Mouse (Mus musculus) heart, postnatal 14 days (tissue): ENCODE results near the gene Themis. TPM values are rescaled to one million over a fixed set of nuclear protein-coding genes. Genes with fewer than 3 reads are reported as not detected.

ENCODE experiments used
- DNase-seq, 2 experiments: peaks; one replicate each; pipeline ENCODE4 v3.0.0; 2021 to 2022
- intact Hi-C: fragments of 180-260 bp; cut with DNase I; formaldehyde crosslinking; loops from one replicate; pipeline ENCODE4 v1.15.1; 2025
- total RNA-seq, 2 experiments: library from RNA; stranded (reverse); gene quantifications; 2 replicates each; pipeline ENCODE4 v1.2.3; 2021

Gene Themis
- total RNA-seq, 2 experiments from 2014 or later, result 0.36 to 7.6 TPM

GRCm38 (mm10) chr10:28776777-28777402, 108.7 kb downstream of the Themis start:
- no peak for DNase-seq
- intact Hi-C loops, result no loop called here

DNA sequence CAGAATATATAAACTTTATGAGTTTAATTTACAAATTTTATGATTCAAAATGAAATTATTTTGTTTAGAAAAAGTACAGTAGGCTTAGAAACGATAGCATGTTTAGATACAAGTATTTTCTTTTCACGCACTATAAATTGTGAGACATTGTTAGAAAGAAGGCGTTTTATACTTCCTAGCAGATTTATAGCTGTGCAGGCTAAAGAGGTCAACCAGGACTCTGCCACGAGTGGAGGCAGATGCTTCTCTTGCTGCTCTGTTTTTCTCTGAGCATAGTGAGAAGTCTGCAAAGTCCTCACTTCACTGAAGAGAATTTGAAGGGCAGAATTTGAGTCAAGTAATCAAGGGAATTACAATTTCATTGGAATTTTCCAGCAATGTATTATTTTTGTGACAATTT, 131.3 kb downstream of the Themis start:
- intact Hi-C loops, result no loop called here

GRCm38 (mm10) chr10:28805160-28805559, 137.0 kb downstream of the Themis start:
- intact Hi-C loops, result no loop called here
- no peak for DNase-seq

More for the DNA sequence above, 131.3 kb downstream of the Themis start:
- no peak for DNase-seq

DNA sequence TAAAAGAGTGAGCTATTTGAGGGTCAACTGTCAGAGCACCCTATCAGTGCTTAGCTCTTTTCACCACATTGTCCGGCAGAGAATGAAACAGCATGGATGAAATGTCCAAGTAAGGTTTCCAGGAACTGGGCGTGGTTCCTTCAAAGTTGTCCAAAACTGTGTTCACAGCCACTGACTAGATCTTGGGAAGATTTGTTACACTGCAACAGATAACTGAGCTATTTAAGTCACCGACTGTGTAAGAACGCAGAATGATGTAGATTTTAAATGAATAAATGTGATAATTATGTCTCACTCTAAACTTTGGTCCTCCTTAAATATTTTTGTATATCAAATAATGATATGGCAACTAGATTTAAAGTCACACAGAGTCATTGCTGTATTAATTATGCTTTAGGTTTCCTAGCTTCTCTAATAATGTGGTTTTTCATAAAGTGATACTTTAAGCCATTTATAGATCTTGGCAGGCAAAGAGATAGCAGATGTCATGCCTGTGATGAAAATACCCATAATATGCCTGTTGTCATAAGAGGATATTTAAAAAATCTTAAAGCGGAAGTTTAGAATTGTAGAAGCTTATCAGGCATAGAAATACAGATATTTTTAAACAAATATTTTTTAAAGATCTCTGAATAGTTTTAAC, 143.9 kb downstream of the Themis start:
- no peak for DNase-seq
- intact Hi-C loops, result no loop called here

DNA sequence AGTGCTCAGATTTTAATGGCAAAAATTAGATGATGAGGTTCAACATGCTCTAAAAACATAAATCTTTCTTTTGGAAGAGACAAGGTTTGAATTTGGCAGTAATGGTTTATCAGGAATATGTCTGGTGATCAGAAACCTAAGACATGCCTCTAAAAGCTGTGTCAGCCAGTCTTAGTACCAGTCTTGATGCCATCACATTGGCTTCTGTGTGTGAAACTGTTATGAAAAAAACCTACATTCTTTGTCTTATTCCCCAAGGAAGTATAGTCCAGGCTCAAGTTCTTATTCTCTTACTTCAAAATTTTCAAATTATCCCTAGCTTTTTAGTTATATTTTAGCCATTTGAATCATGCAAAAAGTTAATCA, 144.4 kb downstream of the Themis start:
- intact Hi-C loops, result no loop called here
- DNase-seq, result no peak

DNA sequence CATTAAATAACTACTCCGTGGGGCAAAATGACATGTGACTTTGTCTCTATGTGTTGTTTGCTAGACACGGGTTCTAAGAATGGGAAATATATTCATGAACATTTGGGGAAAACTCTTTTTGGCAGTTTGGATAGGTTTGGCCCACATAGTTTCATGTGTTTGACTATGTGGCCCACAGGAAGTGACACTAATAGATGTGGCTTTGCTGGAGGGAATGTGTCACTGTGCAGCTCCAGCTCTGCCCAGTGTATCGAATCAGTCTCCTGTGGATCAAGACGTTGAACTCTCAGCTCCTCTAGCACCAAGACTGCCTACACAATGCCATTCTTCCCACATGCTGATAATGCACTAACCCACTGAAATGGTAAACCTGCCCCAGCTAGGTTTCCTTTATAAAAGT, 148.0 kb downstream of the Themis start:
- intact Hi-C loops, result no loop called here
- no peak for DNase-seq

DNA sequence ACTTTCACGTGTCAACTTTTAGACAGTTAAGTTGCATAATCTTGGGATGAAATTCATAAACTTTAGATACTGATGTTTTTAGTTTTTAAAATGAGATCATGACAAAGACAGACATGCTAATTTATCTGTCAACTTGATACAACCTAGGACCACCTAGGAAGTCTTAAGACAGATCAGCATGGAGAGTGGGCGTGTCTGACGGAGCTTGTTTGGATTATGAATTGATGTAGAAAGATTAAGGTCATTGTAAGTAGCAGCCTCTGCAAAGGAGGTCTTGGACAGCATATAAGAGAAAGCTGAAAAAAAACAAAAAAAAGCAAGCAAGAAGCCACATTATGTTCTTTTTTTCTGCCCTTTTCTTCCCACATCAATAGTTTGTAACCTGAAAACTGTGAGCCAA, 154.2 kb downstream of the Themis start:
- intact Hi-C loops, result no loop called here
- no peak for DNase-seq

- intact Hi-C loops, result loop anchor here (10.0 kb wide), 1 partner anchor 1078 kb away; no protein-coding TSS in a partner anchor
- DNase-seq, result no peak
Measured at GRCm38 (mm10) chr10:28842605-28843004, 174.4 kb downstream of the Themis start.

GRCm38 (mm10) chr10:28843755-28844717, 175.9 kb downstream of the Themis start:
- intact Hi-C loops, result loop anchor here (2.0 to 10.0 kb wide), 2 partner anchors 359 to 1079 kb away; no protein-coding TSS in a partner anchor

GRCm38 (mm10) chr10:28856154-28856553, 188.0 kb downstream of the Themis start:
- no peak for DNase-seq
- intact Hi-C loops, result no loop called here

More at GRCm38 (mm10) chr10:28843755-28844717, 175.9 kb downstream of the Themis start:
- peak; percentile 17 to 48 for DNase-seq

- intact Hi-C loops, result no loop called here
- DNase-seq, result no peak
Measured at GRCm38 (mm10) chr10:28870580-28871354, 202.6 kb downstream of the Themis start.

DNA sequence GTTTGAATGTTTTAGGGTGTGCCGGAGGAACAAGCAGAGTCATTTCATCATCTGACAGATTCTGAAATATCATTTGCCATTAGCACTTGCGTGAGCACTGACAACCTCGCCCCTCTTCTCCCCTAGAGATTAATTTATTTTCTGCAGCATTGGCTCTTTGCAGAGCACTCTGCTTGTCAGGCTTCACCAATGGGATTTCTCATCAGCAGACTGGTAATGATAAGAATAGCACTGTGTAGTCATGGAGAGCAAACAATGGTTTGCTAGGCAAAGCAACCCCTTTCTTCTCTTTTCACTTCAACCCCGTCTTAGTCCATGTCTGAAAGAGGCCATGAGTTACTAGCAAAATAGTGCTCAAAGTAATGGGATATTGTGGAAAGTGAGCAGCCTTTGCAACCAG, 206.4 kb downstream of the Themis start:
- no peak for DNase-seq
- intact Hi-C loops, result no loop called here

DNA sequence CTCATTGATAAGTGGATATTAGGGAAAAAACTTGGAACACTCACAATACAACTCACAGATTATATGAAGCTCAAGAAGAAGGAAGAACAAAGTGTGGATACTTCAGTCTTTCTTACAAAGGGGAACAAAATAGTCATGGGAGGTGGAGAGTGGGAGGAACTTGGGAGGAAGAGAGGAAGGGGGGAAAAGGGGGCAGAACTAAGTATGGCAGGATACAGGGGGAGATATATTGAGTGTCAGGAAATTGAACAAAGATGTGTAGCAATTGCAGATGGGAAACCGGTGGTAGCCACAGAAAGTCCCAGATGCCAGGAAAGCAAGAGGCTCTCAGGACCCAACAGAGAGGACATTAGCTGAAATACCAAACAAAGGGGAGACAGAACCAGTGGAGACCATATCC, 219.5 kb downstream of the Themis start:
- intact Hi-C loops, result no loop called here
- no peak for DNase-seq

- DNase-seq, result no peak
- intact Hi-C loops, result no loop called here
Measured at GRCm38 (mm10) chr10:28890886-28891285, 222.7 kb downstream of the Themis start.

DNA sequence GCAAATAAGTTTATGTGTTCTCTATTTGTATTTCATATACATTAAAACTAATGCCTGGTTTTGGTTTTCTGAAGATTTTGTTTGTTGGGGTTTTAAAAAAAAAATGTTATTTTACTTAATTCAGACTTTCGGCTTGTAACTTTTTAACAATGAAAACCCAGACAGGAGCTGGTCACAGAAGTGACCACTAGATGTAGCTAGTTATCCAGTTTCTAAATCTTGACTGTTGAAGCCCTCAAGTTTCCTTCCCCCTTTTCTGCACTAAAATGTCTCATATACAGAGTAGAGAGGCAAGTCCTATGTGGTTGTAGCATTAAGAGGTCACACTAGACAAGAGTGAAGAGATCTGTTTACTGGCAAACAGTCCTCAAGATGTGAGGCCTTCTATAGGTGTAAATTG, 230.2 kb downstream of the Themis start:
- no peak for DNase-seq
- intact Hi-C loops, result no loop called here
